In the genomic region with DNA sequence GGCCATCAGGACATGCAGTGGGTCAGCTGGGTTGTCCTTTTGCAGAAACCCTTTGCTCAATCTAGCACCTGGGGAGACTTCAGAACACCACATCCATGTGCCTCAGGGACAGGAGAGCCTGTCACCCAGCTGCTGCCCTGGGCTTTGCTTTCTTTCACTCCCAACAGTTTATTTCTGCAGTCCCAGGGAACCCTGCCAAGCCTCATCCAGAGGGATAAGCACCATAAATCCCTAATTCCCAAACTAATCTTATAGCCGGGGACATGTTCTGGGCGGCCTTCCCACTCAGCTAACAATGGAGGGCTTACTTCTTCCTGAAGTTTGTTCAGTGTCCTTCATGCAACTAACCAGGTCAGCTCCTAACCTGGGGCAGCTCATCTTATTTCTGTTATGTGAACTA, we compare ENCODE assay signal across 12 mouse cellular contexts.
DNase-seq lines count a peak whose midpoint lies in the region; ATAC-seq and TF ChIP-seq lines count a peak whose summit lies in the region.
"Had no signal": no experiment of that assay in that cellular context is flagged by ENCODE, and none has a peak within 500 bp of the region (broad histone marks: within the 10 kb centered on the region; RNA-seq: fewer than 3 reads in every experiment).

No protein-coding gene starts in this region.

- peak; percentile 23 to 33 for DNase-seq in heart, adult 18-20 months
- peak; percentile 91 for DNase-seq in kidney, postnatal 0 days (ENCODE audit: low spot score)
- no peak for DNase-seq in kidney, postnatal 36 days
- peak; percentile 33 for DNase-seq in midbrain, postnatal 0 days (ENCODE audit: low spot score)
- DNase-seq in lung, postnatal 4 days, result peak; percentile 59 to 66
- DNase-seq in layer of hippocampus, adult 18-20 months (ENCODE audit: low spot score in 2 of 2), result no peak
- DNase-seq: cerebellum, postnatal 25 days had no signal

- H3K4me1 ChIP-seq in heart, embryonic 12.5 days (replicated peaks), result peaks cover 4% of the 10 kb centered on the region; the same call in 1 of the 2 replicates
- H3K4me1 ChIP-seq in kidney, postnatal 0 days (replicated peaks; ENCODE audit: insufficient read depth, low read length), result 0 out of 2 replicates have a peak, but pooled peaks cover 13% of the 10 kb centered on the region
- no peaks in the 10 kb centered on the region for H3K4me1 ChIP-seq in midbrain, postnatal 0 days (ENCODE audit: insufficient read depth, low read length)
- no peaks in the 10 kb centered on the region for H3K4me1 ChIP-seq in midbrain, embryonic 16.5 days (ENCODE audit: control insufficient read depth, insufficient read depth, low read length)
- H3K4me1 ChIP-seq: embryonic facial prominence, embryonic 15.5 days; liver, embryonic 12.5 days had no signal

- no peak overlapping the region for H3K27ac ChIP-seq in heart, embryonic 12.5 days (ENCODE audit: poor library complexity, severe bottlenecking)
- 0 out of 2 replicates have a peak overlapping the region, but pooled peaks have one; percentile 19 for H3K27ac ChIP-seq in kidney, postnatal 0 days
- H3K27ac ChIP-seq in midbrain, postnatal 0 days (ENCODE audit: low read depth, low read length), result no peak overlapping the region
- no peak overlapping the region for H3K27ac ChIP-seq in midbrain, embryonic 16.5 days (ENCODE audit: low read length)
- H3K27ac ChIP-seq: embryonic facial prominence, embryonic 15.5 days; liver, embryonic 12.5 days had no signal

- no peaks in the 10 kb centered on the region for H3K36me3 ChIP-seq in heart, embryonic 12.5 days
- H3K36me3 ChIP-seq in kidney, postnatal 0 days (ENCODE audit: insufficient read depth, low read length), result no peaks in the 10 kb centered on the region
- no peaks in the 10 kb centered on the region for H3K36me3 ChIP-seq in midbrain, postnatal 0 days (ENCODE audit: insufficient read depth, low read length)
- no peaks in the 10 kb centered on the region for H3K36me3 ChIP-seq in midbrain, embryonic 16.5 days (ENCODE audit: control insufficient read depth, insufficient read depth, low read length)
- H3K36me3 ChIP-seq: embryonic facial prominence, embryonic 15.5 days; liver, embryonic 12.5 days had no signal

- 0 out of 2 replicates have a peak, but pooled peaks cover 5% of the 10 kb centered on the region for H3K27me3 ChIP-seq in heart, embryonic 12.5 days (replicated peaks)
- H3K27me3 ChIP-seq in kidney, postnatal 0 days (ENCODE audit: insufficient read depth, low read length), result no peaks in the 10 kb centered on the region
- H3K27me3 ChIP-seq in midbrain, postnatal 0 days (ENCODE audit: insufficient read depth, low read length), result no peaks in the 10 kb centered on the region
- no peaks in the 10 kb centered on the region for H3K27me3 ChIP-seq in midbrain, embryonic 16.5 days (ENCODE audit: control insufficient read depth, insufficient read depth, low read depth, low read length)
- H3K27me3 ChIP-seq: embryonic facial prominence, embryonic 15.5 days; liver, embryonic 12.5 days had no signal

- 47% methylated on average over 2 of the region's 2 CpGs for WGBS in heart, embryonic 12.5 days
- 32% methylated on average over 2 of the region's 2 CpGs for WGBS in kidney, postnatal 0 days
- WGBS in midbrain, postnatal 0 days, result 33% methylated on average over 2 of the region's 2 CpGs
- WGBS in midbrain, embryonic 16.5 days, result 43% methylated on average over 2 of the region's 2 CpGs

- no peak for TF ChIP-seq CTCF in kidney, postnatal 0 days (IDR thresholded peaks at IDR 0.05; ENCODE audit: low read depth)
- TF ChIP-seq CTCF in midbrain, postnatal 0 days (IDR thresholded peaks at IDR 0.05), result no peak

- H3K9ac ChIP-seq in heart, embryonic 12.5 days, result no peak overlapping the region
- no peak overlapping the region for H3K9ac ChIP-seq in kidney, postnatal 0 days (ENCODE audit: low read depth, low read length)
- no peak overlapping the region for H3K9ac ChIP-seq in midbrain, postnatal 0 days (replicated peaks; ENCODE audit: low read length, poor library complexity, severe bottlenecking)
- no peak overlapping the region for H3K9ac ChIP-seq in midbrain, embryonic 16.5 days (ENCODE audit: low read depth, low read length)
- H3K9ac ChIP-seq: embryonic facial prominence, embryonic 15.5 days; liver, embryonic 12.5 days had no signal

- no peak for ATAC-seq in heart, embryonic 12.5 days (ENCODE audit: insufficient number of reproducible peaks, low FRiP score)
- no peak for ATAC-seq in kidney, postnatal 0 days (replicated peaks; ENCODE audit: low FRiP score, low read depth)
- ATAC-seq in midbrain, postnatal 0 days (ENCODE audit: low FRiP score), result no peak
- no peak for ATAC-seq in midbrain, embryonic 16.5 days
- ATAC-seq: liver, embryonic 12.5 days had no signal

- 0 out of 2 replicates have a peak, but pooled peaks cover 3% of the 10 kb centered on the region for H3K9me3 ChIP-seq in heart, embryonic 12.5 days (replicated peaks)
- no peaks in the 10 kb centered on the region for H3K9me3 ChIP-seq in kidney, postnatal 0 days (replicated peaks; ENCODE audit: low read length)
- H3K9me3 ChIP-seq in midbrain, postnatal 0 days (ENCODE audit: low read length), result no peaks in the 10 kb centered on the region
- no peaks in the 10 kb centered on the region for H3K9me3 ChIP-seq in midbrain, embryonic 16.5 days (replicated peaks; ENCODE audit: control insufficient read depth, low read length, poor library complexity, severe bottlenecking)
- H3K9me3 ChIP-seq: embryonic facial prominence, embryonic 15.5 days; liver, embryonic 12.5 days had no signal

- no peak overlapping the region for H3K4me2 ChIP-seq in heart, embryonic 12.5 days
- no peak overlapping the region for H3K4me2 ChIP-seq in kidney, postnatal 0 days (ENCODE audit: low read length)
- no peak overlapping the region for H3K4me2 ChIP-seq in midbrain, postnatal 0 days (ENCODE audit: low read depth, low read length, poor library complexity, severe bottlenecking)
- H3K4me2 ChIP-seq in midbrain, embryonic 16.5 days (ENCODE audit: low read length), result no peak overlapping the region
- H3K4me2 ChIP-seq: embryonic facial prominence, embryonic 15.5 days; liver, embryonic 12.5 days; midbrain, embryonic 11.5 days had no signal

- no peak overlapping the region for H3K4me3 ChIP-seq in heart, embryonic 12.5 days
- H3K4me3 ChIP-seq in kidney, postnatal 0 days (replicated peaks; ENCODE audit: low read depth, low read length), result no peak overlapping the region
- no peak overlapping the region for H3K4me3 ChIP-seq in midbrain, postnatal 0 days (ENCODE audit: low read depth, low read length)
- no peak overlapping the region for H3K4me3 ChIP-seq in midbrain, embryonic 16.5 days (ENCODE audit: low read depth, low read length)
- H3K4me3 ChIP-seq: embryonic facial prominence, embryonic 15.5 days; liver, embryonic 12.5 days had no signal

Comparison
In these comparisons a context has a peak if more than half of its experiments do, and no peak if none do; other contexts are left out.
1. DNase-seq: peak in heart, adult 18-20 months (2 of 2), kidney, postnatal 0 days (single experiment), midbrain, postnatal 0 days (single experiment) and lung, postnatal 4 days (2 of 2); none in kidney, postnatal 36 days (0 of 2) and layer of hippocampus, adult 18-20 months (0 of 2).